Mouse (Mus musculus) bone marrow, adult 2 months (tissue): Measurements from ENCODE around the gene P2rx3.
A peak's percentile ranks its signal among the peaks of the same experiment; 100 is the strongest.

ENCODE experiments used
- CTCF ChIP-seq: fragments of 200-500 bp; IDR thresholded peaks from 2 replicates; pipeline ENCODE4 v1.5.1; 2011; ENCODE audit warnings: low read length, control low read depth; ENCODE audit not compliant: control insufficient read depth, insufficient read depth
- POLR2A ChIP-seq: fragments of 200-500 bp; IDR thresholded peaks from 2 replicates; pipeline ENCODE4 v1.6.1; 2011; ENCODE audit warnings: low read depth, mild to moderate bottlenecking, control low read depth, low read length, borderline replicate concordance; ENCODE audit not compliant: control insufficient read depth

GRCm38 (mm10) chr2:85047596-85048167, 10.4 kb upstream of the P2rx3 start, which contains the start of gene Tnks1bp1:
- TF ChIP-seq POLR2A (peak; percentile 20; the same call in 1 of the 2 replicates), CTCF (no peak)
